Mouse (Mus musculus): Measurements from ENCODE around the gene Gm5089.

DNA sequence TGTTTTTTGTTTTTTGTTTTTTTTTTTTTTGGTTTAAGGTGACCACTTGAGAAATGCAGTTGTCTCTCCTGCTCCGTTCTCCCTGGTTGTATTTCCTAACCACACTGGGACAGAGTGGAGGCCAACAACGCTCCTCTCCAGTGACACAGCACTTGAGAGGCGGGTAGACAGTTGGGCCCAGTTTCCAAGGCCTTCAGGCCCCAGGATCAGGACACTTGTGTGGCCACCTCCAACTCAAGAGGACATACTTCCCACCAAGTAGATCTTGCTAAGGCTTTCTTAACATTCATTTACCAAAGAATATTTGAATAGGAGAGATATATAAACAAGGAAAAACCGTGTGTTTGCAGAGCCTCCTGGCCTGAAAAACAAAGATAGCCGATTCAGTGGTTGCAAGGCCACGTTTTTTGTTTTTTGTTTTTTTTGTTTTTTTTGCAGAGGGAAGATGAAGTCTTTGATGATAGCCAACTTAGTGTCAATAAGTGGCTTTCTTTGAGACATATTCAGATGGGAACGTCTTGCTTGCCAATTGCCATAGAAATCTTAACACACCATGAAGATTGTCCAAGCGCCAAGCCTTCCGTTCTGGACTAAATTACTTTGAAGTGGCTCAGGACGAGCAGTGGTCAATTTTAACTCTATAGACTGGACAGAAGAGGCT is 4.1 kb upstream of the Gm5089 start:
- TF ChIP-seq GATA1 (IDR thresholded peaks at IDR 0.05; ENCODE audit: borderline replicate concordance, low read length) = no peak
- TF ChIP-seq FLI1 (IDR thresholded peaks at IDR 0.05; ENCODE audit: low read length) = no peak

All from megakaryocyte, embryonic 14.5 days (primary cell).